Mouse (Mus musculus) embryonic facial prominence, embryonic 12.5 days (tissue): ENCODE results near the gene Slc39a13. TPM values are rescaled to one million over a fixed set of nuclear protein-coding genes. Genes with fewer than 3 reads are reported as not detected.
A peak's percentile ranks its signal among the peaks of the same experiment; 100 is the strongest.

Experiments used
- ATAC-seq: fragments of 200-750 bp; cut with Nextera tagmentation; 2 replicates; pipeline ENCODE4 v1.8.0; 2017; ENCODE audit not compliant: insufficient number of reproducible peaks, insufficient read depth, low FRiP score, low TSS enrichment
- H3K27ac ChIP-seq: fragments of 300-500 bp; sonication (generic); 2 replicates; pipeline ENCODE4 v1.5.1; 2016; ENCODE audit warnings: mild to moderate bottlenecking
- H3K27me3 ChIP-seq: fragments of 300-500 bp; sonication (generic); 2 replicates; pipeline ENCODE4 v1.6.1; 2016; ENCODE audit warnings: mild to moderate bottlenecking, moderate library complexity
- H3K36me3 ChIP-seq: fragments of 300-500 bp; sonication (generic); 2 replicates; pipeline ENCODE4 v1.6.1; 2016; ENCODE audit warnings: mild to moderate bottlenecking
- H3K4me1 ChIP-seq: fragments of 300-500 bp; sonication (generic); 2 replicates; pipeline ENCODE4 v1.6.1; 2016
- H3K4me2 ChIP-seq: fragments of 300-500 bp; sonication (generic); replicated peaks from 2 replicates; pipeline ENCODE4 v1.6.1; 2016; ENCODE audit warnings: mild to moderate bottlenecking, moderate library complexity
- H3K4me3 ChIP-seq: fragments of 300-500 bp; sonication (generic); 2 replicates; pipeline ENCODE4 v1.5.1; 2016; ENCODE audit warnings: mild to moderate bottlenecking
- H3K9ac ChIP-seq: fragments of 300-500 bp; sonication (generic); 2 replicates; pipeline ENCODE4 v1.6.1; 2016; ENCODE audit warnings: mild to moderate bottlenecking, moderate library complexity
- H3K9me3 ChIP-seq: fragments of 300-500 bp; sonication (generic); 2 replicates; pipeline ENCODE4 v1.6.1; 2016; ENCODE audit warnings: mild to moderate bottlenecking, moderate library complexity
- WGBS: fragments of 180-500 bp; shearing (Covaris S2); methylation state at CpG from one replicate; pipeline ENCODE4 v1.1.7; 2016; 5-methylcytosine and 5-hydroxymethylcytosine counted together
- polyA plus RNA-seq: library from polyadenylated mRNA; unstranded; fragments of >200 nt; fragmentation: Nextera tagmentation; extraction: Ambion mirVana; gene quantifications from 2 replicates; pipeline ENCODE4 v1.2.1, GENCODE M21; 2016

The Slc39a13 gene
- 41.9 and 44.9 TPM in 2 replicates for polyA plus RNA-seq

- peak within 1 kb of the TSS; percentile 62 for H3K4me3 ChIP-seq
- no peaks in the 10 kb centered on the region for H3K9me3 ChIP-seq
- peak within 1 kb of the TSS; percentile 66 for H3K9ac ChIP-seq
- under 1% methylated on average over 58 of the region's 69 CpGs for WGBS
- peaks cover 16% of the 10 kb centered on the region; the same call in 1 of the 2 replicates for H3K36me3 ChIP-seq
- peaks cover 15% of the 10 kb centered on the region for H3K4me1 ChIP-seq
- H3K4me2 ChIP-seq: peak within 1 kb of the TSS; percentile 94
- peak within 1 kb of the TSS; percentile 65 for H3K27ac ChIP-seq
- peak; percentile 96 for ATAC-seq
- H3K27me3 ChIP-seq: no peaks in the 10 kb centered on the region
Observed at GRCm38 (mm10) chr2:91070076-91070800, at the start of gene Slc39a13. Gene Slc39a13 (minus strand): TSS chr2:91070417.

- Histone ChIP-seq H3K9ac (no peak overlapping the region), H3K4me2 (no peak overlapping the region), H3K4me3 (no peak overlapping the region), H3K4me1 (no peaks in the 10 kb centered on the region; the same call in 1 of the 2 replicates), H3K9me3 (no peaks in the 10 kb centered on the region), H3K27ac (no peak overlapping the region), H3K27me3 (peaks cover 12% of the 10 kb centered on the region; the same call in 1 of the 2 replicates), H3K36me3 (no peaks in the 10 kb centered on the region)
- WGBS: 82% methylated on average over 6 of the region's 6 CpGs
- no peak for ATAC-seq
Observed at GRCm38 (mm10) chr2:91119551-91119950, 49.3 kb upstream of the Slc39a13 start.

GRCm38 (mm10) chr2:91119061-91119460 is 48.8 kb upstream of the Slc39a13 start:
- WGBS: 91% methylated on average over 19 of the region's 19 CpGs
- H3K4me1 ChIP-seq: no peaks in the 10 kb centered on the region; the same call in 1 of the 2 replicates
- H3K27ac ChIP-seq: no peak overlapping the region
- peaks cover 12% of the 10 kb centered on the region; the same call in 1 of the 2 replicates for H3K27me3 ChIP-seq
- H3K9ac ChIP-seq: no peak overlapping the region
- no peak for ATAC-seq
- H3K36me3 ChIP-seq: no peaks in the 10 kb centered on the region
- no peak overlapping the region for H3K4me3 ChIP-seq
- H3K4me2 ChIP-seq: no peak overlapping the region
- H3K9me3 ChIP-seq: no peaks in the 10 kb centered on the region

DNA sequence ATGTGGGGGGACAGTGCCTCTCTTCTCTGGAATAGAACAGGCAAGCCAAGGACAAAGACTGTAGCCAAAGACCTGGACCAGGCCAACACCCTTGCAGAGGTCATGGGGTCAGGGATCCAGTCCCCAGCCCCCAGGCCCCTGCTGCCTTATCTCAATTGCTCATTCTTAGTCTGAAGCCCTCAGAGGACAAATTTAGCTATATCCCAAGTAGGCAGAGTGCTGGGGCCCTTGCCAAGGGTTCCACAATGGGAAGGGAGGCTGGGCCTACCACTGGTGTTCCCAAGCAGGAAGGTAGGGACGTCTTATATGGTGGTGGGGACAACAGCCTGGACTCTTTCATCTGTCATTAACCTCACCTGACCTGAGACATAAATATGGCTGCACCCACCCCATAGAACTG is 48.4 kb upstream of the Slc39a13 start:
- Histone ChIP-seq H3K27ac (no peak overlapping the region), H3K4me1 (no peaks in the 10 kb centered on the region; the same call in 1 of the 2 replicates), H3K27me3 (peaks cover 12% of the 10 kb centered on the region; the same call in 1 of the 2 replicates), H3K4me3 (no peak overlapping the region), H3K4me2 (no peak overlapping the region), H3K9ac (no peak overlapping the region), H3K9me3 (no peaks in the 10 kb centered on the region), H3K36me3 (no peaks in the 10 kb centered on the region)
- WGBS: 50% methylated on average over 1 of the region's 1 CpGs
- ATAC-seq: no peak

DNA sequence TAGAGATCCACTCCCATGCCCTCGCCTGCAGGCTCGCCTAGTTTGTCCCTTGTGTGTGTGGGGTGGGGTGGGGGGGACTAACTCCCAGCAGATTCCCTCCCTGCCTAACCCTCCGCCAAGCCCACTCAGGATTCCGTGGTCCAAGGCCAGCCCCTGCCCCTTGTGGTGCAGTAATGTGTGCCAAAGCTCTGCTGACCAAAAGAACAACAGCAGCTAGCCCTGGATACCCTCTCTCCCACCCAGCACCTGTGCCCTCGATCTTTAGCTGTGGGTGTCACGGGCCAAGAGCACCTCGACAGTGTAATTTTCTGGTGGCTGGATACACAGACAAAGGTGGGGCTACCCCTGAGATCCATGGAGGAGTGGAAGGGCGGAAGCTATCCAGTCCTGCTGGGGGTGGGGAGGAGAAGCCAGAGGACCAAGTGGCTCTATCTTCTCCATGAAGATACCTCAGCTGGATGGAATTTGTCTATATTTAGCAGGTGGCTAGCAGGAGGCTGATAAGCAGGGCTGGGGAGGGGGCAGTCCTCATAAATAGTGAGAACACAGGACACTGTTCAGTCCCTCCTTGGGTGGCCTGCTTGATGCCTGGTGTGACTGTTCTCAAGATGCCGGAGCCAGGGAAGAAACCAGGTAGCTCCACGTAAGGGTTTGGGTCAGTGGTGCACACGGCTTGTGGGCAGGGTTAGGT is 47.5 kb upstream of the Slc39a13 start, which contains the start of gene Mybpc3:
TSS of gene Mybpc3 (plus strand) at position 560 of the 691 bp plus-strand sequence.
- Histone ChIP-seq H3K4me3 (no peak within 1 kb of the TSS), H3K9ac (no peak within 1 kb of the TSS), H3K36me3 (no peaks in the 10 kb centered on the region), H3K9me3 (no peaks in the 10 kb centered on the region), H3K4me2 (no peak within 1 kb of the TSS), H3K27ac (no peak within 1 kb of the TSS), H3K27me3 (peaks cover 12% of the 10 kb centered on the region; the same call in 1 of the 2 replicates), H3K4me1 (no peaks in the 10 kb centered on the region; the same call in 1 of the 2 replicates)
- no peak for ATAC-seq
- WGBS: 81% methylated on average over 11 of the region's 11 CpGs

DNA sequence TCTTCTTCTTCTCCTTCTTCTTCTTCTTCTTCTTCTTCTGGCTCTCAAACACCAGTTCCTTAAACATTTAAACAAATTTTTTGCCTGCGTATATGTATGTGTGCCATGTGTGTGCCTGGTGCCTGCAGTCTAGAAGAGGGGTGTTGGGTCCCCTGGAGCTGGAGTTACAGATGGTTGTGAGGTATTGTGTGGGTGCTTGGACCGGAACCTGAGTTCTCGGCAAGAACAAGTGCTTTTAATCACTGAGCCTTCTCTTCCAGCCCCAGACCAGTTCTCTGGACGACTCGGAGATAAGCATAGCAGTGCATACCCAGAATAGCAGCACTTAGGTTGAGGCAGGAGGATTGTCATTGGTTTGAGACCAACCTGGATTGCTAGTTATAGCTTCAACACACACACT is 46.6 kb upstream of the Slc39a13 start:
- no peak for ATAC-seq
- Histone ChIP-seq H3K4me1 (no peaks in the 10 kb centered on the region; the same call in 1 of the 2 replicates), H3K36me3 (no peaks in the 10 kb centered on the region), H3K9me3 (no peaks in the 10 kb centered on the region), H3K9ac (no peak overlapping the region), H3K4me3 (no peak overlapping the region), H3K27me3 (peaks cover 12% of the 10 kb centered on the region; the same call in 1 of the 2 replicates), H3K4me2 (no peak overlapping the region), H3K27ac (no peak overlapping the region)
- 83% methylated on average over 5 of the region's 5 CpGs for WGBS

DNA sequence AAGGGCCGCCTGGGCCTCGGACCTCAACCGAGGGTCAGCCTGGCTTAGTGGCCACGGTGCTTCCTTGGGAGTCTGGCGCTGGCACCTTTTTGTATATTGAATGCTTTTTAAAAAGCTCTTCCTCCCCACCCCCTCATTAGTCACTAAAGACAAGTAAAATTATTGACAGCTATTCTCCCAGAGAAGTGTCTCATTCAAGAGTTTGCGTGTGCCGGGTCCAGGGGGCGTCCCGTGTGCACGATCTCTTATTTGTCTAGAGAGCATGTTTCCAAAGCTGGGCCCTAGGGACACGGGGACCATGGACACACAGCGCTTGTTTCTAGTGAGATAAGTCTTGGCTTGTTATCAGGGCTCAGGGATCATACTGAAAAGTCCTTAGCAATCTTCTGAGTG is 45.4 kb upstream of the Slc39a13 start:
- peaks cover 12% of the 10 kb centered on the region; the same call in 1 of the 2 replicates for H3K27me3 ChIP-seq
- peak overlapping the region; percentile 88 for H3K4me2 ChIP-seq
- H3K4me1 ChIP-seq: no peaks in the 10 kb centered on the region; the same call in 1 of the 2 replicates
- H3K27ac ChIP-seq: no peak overlapping the region
- peak overlapping the region; percentile 39 for H3K4me3 ChIP-seq
- peak overlapping the region; percentile 53 for H3K9ac ChIP-seq
- no peaks in the 10 kb centered on the region for H3K36me3 ChIP-seq
- 39% methylated on average over 12 of the region's 12 CpGs for WGBS
- no peak for ATAC-seq
- no peaks in the 10 kb centered on the region for H3K9me3 ChIP-seq

- Histone ChIP-seq H3K9ac (peak overlapping the region; percentile 53), H3K9me3 (no peaks in the 10 kb centered on the region), H3K27me3 (peaks cover 11% of the 10 kb centered on the region; the same call in 1 of the 2 replicates), H3K36me3 (no peaks in the 10 kb centered on the region), H3K4me2 (peak overlapping the region; percentile 88), H3K4me1 (no peaks in the 10 kb centered on the region; the same call in 1 of the 2 replicates), H3K27ac (no peak overlapping the region), H3K4me3 (peak overlapping the region; percentile 39)
- 8% methylated on average over 42 of the region's 42 CpGs for WGBS
- ATAC-seq: peak; percentile 20; the same call in 1 of the 2 replicates
Observed at GRCm38 (mm10) chr2:91114781-91115577, 44.8 kb upstream of the Slc39a13 start.

DNA sequence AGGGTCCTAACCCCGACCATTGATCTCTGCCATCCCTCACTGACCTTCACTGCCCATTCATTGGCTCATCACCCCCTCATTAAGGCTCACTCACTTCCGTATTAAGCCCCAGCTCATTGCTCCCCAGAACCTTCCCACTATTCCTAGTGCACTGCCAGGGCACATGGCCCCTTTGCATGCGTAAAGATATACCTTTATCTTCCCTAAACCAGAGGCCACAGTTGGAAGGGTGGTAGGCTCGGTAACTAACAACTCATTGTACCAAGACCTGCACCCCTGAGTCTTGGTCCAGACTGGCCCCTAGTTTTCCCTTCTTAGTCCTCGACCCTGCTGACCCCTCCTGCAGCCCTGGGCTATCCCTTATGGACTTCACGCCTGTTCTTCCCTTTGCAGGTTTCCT is 43.6 kb upstream of the Slc39a13 start:
- no peak overlapping the region for H3K4me3 ChIP-seq
- no peaks in the 10 kb centered on the region for H3K36me3 ChIP-seq
- H3K9ac ChIP-seq: no peak overlapping the region
- 68% methylated on average over 6 of the region's 6 CpGs for WGBS
- H3K27me3 ChIP-seq: peaks cover 9% of the 10 kb centered on the region; the same call in 1 of the 2 replicates
- no peak overlapping the region for H3K27ac ChIP-seq
- H3K4me2 ChIP-seq: no peak overlapping the region
- no peak for ATAC-seq
- H3K9me3 ChIP-seq: no peaks in the 10 kb centered on the region
- H3K4me1 ChIP-seq: no peaks in the 10 kb centered on the region; the same call in 1 of the 2 replicates

DNA sequence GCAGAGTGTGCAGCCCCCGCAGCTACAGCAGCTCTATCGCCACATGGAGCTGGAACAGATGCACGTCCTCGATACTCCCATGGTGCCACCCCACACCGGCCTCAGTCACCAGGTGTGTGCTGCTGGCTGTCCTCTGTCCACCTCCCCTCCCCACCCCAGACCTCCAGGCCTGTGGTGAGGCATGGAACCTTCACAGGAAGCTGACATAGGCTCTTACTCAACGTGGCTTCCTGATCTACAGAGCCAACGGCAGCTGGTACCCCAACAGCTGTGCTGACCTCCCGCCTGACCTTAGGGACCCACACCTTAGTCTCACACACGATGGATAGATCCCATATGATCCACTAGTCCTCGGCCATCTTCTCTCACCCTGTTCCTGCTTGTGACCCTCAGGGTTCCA is 43.1 kb upstream of the Slc39a13 start:
- ATAC-seq: no peak
- Histone ChIP-seq H3K36me3 (no peaks in the 10 kb centered on the region), H3K27ac (no peak overlapping the region), H3K9ac (no peak overlapping the region), H3K9me3 (no peaks in the 10 kb centered on the region), H3K4me2 (no peak overlapping the region), H3K27me3 (peaks cover 9% of the 10 kb centered on the region; the same call in 1 of the 2 replicates), H3K4me1 (no peaks in the 10 kb centered on the region; the same call in 1 of the 2 replicates), H3K4me3 (no peak overlapping the region)
- WGBS: 75% methylated on average over 10 of the region's 10 CpGs

DNA sequence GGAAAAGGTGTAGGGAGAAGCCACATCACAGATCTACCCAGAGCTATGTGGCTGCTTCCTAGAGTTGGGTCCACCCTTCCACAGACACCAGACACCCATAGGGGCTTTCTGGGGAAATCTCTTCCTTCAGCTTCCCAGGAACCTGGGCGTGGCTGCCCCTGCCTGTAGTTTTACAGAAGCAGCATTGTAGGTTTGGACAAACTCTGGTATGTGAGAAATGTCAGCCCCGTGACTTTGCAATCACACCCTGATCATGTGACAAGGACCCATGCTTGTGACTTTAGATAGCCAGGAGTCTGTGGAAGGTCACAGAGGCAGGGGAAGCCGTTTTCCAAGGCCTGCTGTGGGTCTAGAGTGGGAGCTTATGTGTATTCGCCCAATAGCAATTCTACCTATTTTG is 42.3 kb upstream of the Slc39a13 start:
- no peak for ATAC-seq
- Histone ChIP-seq H3K27me3 (peaks cover 9% of the 10 kb centered on the region; the same call in 1 of the 2 replicates), H3K4me1 (no peaks in the 10 kb centered on the region; the same call in 1 of the 2 replicates), H3K4me2 (no peak overlapping the region), H3K9me3 (no peaks in the 10 kb centered on the region), H3K9ac (0 out of 2 replicates have a peak overlapping the region, but pooled peaks have one; percentile 15), H3K27ac (no peak overlapping the region), H3K4me3 (no peak overlapping the region), H3K36me3 (no peaks in the 10 kb centered on the region)
- 48% methylated on average over 4 of the region's 4 CpGs for WGBS
